7 mouse cellular contexts compared by ENCODE assay signal in genomic region chr11:52253674-52254375, GRCm38 (mm10). TPM values are rescaled to one million over a fixed set of nuclear protein-coding genes. Genes with fewer than 3 reads are reported as not detected.
DNase-seq lines count a peak whose midpoint lies in the region; ATAC-seq lines count a peak whose summit lies in the region.

No protein-coding gene starts in this region.

- DNase-seq in MN1 (ENCODE audit: low spot score): peak; percentile 88
- peak; percentile 86 for DNase-seq in brain, adult 2 months (ENCODE audit: low read depth, low spot score)
- peak; percentile 58 to 73 for DNase-seq in layer of hippocampus, postnatal 10 days (ENCODE audit: low spot score in 2 of 2)
- DNase-seq in lung, postnatal 36 days: peak; percentile 84
- peak; percentile 67 to 73 for DNase-seq in right cerebral cortex, postnatal 10 days (ENCODE audit: low spot score in 2 of 2)

- peak; percentile 64; the same call in 1 of the 2 replicates for ATAC-seq in erythroblast, adult 5-6 weeks (replicated peaks; ENCODE audit: low FRiP score, poor library complexity, severe bottlenecking)
- peak; percentile 56 to 65; a peak in 3 of 4 replicates for ATAC-seq in hematopoietic stem cell, adult 5-6 weeks (replicated peaks in 1 of 2; ENCODE audit: insufficient read depth in 1 of 2, low FRiP score in 2 of 2, low TSS enrichment in 1 of 2, low read depth in 1 of 2, poor library complexity in 2 of 2, severe bottlenecking in 2 of 2)

RNA-seq across cellular contexts. Expression of gene Skp1a, which starts 22.0 kb away (rescaled TPM):
- total RNA-seq in erythroblast, adult 5-6 weeks (2015; ENCODE audit: low replicate concordance): 80.5 and 95.3 TPM in 2 replicates
- 81.2 and 90.5 TPM in 2 replicates for total RNA-seq in erythroblast, adult 5-6 weeks (2017; ENCODE audit: low replicate concordance)
- 351 and 360 TPM in 2 replicates for total RNA-seq in hematopoietic stem cell, adult 5-6 weeks (2017)
- total RNA-seq in layer of hippocampus, postnatal 10 days (2021): 100 to 1,000 TPM; 464 to 465 TPM

RNA-seq across cellular contexts. Expression of gene Tcf7, which starts 29.0 kb away (rescaled TPM):
- total RNA-seq in erythroblast, adult 5-6 weeks (2015; ENCODE audit: low replicate concordance): 1.7 and 1.9 TPM in 2 replicates
- total RNA-seq in erythroblast, adult 5-6 weeks (2017; ENCODE audit: low replicate concordance): 0.28 and 0.68 TPM in 2 replicates
- 1.1 and 1.4 TPM in 2 replicates for total RNA-seq in hematopoietic stem cell, adult 5-6 weeks (2017)
- total RNA-seq in layer of hippocampus, postnatal 10 days (2021): 1 to 10 TPM; 5.9 to 6.7 TPM

RNA-seq across cellular contexts. Expression of gene Olfr1371, which starts 40.0 kb away (rescaled TPM):
- total RNA-seq in erythroblast, adult 5-6 weeks (2015; ENCODE audit: low replicate concordance): not detected in 2 replicates
- total RNA-seq in erythroblast, adult 5-6 weeks (2017; ENCODE audit: low replicate concordance): not detected in 2 replicates
- total RNA-seq in hematopoietic stem cell, adult 5-6 weeks (2017): not detected in 2 replicates
- not detected for total RNA-seq in layer of hippocampus, postnatal 10 days (2021)

Comparison
In these comparisons a context has a peak if more than half of its experiments do, and no peak if none do; other contexts are left out.
1. Peak in every context shown above with its lines: DNase-seq and ATAC-seq.